In the genomic region with DNA sequence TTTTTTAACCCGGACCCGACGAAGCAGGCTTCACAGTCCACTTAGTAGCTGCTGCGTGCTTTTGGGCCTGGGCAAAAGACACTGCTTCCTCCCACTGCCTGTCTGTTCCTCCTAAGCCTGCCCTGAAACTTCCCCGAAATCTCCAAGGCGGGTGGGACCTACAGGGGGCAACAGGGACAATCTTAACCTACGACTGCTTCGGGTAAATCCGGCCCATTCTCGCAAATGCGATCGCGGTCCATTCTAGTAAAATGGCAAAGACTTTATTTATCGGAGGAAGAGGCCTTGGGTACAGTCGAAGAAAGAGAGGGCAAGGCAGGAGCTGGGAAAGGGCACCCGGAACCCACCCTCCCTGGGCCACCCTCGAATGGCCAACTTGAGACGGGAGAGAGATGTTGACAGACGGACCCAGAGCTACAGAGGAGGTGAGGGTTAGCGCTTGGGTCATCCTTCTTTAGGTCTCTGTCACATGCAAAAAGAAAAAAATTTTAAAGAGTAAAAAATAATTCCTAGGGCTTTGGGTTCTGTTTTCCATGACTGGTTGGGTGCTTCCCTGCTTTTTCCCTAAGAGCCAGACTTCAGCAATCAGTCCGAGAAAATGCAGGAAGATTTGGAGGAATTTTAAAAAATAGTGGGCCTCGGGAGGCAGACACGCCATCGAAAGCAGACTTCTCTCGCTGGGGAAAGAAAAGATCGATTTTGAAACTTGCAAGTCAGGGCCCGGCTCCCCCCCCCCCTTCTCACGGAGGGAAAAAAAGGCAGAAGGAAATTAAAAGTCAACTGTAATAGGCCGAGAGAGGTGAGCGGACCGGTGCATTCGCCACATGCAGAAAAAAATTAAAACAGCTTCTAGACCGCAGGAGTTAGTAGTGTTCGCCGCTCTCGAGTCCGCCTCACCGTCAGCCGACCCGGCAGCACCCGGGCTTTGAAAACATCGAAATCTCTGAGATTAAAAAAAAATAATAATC, we compare ENCODE assay signal across 9 mouse cellular contexts. TPM values are rescaled to one million over a fixed set of nuclear protein-coding genes. Genes with fewer than 3 reads are reported as not detected.
DNase-seq lines count a peak whose midpoint lies in the region; ATAC-seq lines count a peak whose summit lies in the region.
"Had no signal": no experiment of that assay in that cellular context is flagged by ENCODE, and none has a peak within 500 bp of the region (broad histone marks: within the 10 kb centered on the region; RNA-seq: fewer than 3 reads in every experiment).

No protein-coding gene starts in this region.

- no peaks in the 10 kb centered on the region for H3K9me3 ChIP-seq in liver, embryonic 15.5 days (replicated peaks)
- no peaks in the 10 kb centered on the region for H3K9me3 ChIP-seq in liver, embryonic 12.5 days (replicated peaks)
- H3K9me3 ChIP-seq in embryonic facial prominence, embryonic 13.5 days = no peaks in the 10 kb centered on the region
- H3K9me3 ChIP-seq in hindbrain, embryonic 14.5 days (ENCODE audit: control insufficient read depth, low read length) = no peaks in the 10 kb centered on the region
- no peaks in the 10 kb centered on the region for H3K9me3 ChIP-seq in neural tube, embryonic 13.5 days

- 1% methylated on average over 42 of the region's 42 CpGs for WGBS in liver, embryonic 15.5 days (ENCODE audit: insufficient replicate concordance)
- WGBS in liver, embryonic 12.5 days (ENCODE audit: insufficient replicate concordance) = 2% methylated on average over 42 of the region's 42 CpGs
- WGBS in embryonic facial prominence, embryonic 13.5 days = 1% methylated on average over 42 of the region's 42 CpGs
- 2% methylated on average over 42 of the region's 42 CpGs for WGBS in hindbrain, embryonic 14.5 days
- WGBS in neural tube, embryonic 13.5 days = 1% methylated on average over 42 of the region's 42 CpGs

- H3K27me3 ChIP-seq in liver, embryonic 15.5 days = peaks cover 100% of the 10 kb centered on the region
- H3K27me3 ChIP-seq in liver, embryonic 12.5 days (replicated peaks) = peaks cover 100% of the 10 kb centered on the region
- peaks cover 100% of the 10 kb centered on the region for H3K27me3 ChIP-seq in embryonic facial prominence, embryonic 13.5 days
- peaks cover 72% of the 10 kb centered on the region for H3K27me3 ChIP-seq in hindbrain, embryonic 14.5 days (ENCODE audit: control insufficient read depth, insufficient read depth, low read length)
- H3K27me3 ChIP-seq in neural tube, embryonic 13.5 days = peaks cover 68% of the 10 kb centered on the region

- no peaks in the 10 kb centered on the region for H3K36me3 ChIP-seq in liver, embryonic 15.5 days (replicated peaks)
- no peaks in the 10 kb centered on the region for H3K36me3 ChIP-seq in liver, embryonic 12.5 days
- no peaks in the 10 kb centered on the region for H3K36me3 ChIP-seq in embryonic facial prominence, embryonic 13.5 days
- H3K36me3 ChIP-seq in hindbrain, embryonic 14.5 days (replicated peaks; ENCODE audit: control insufficient read depth, insufficient read depth) = no peaks in the 10 kb centered on the region
- H3K36me3 ChIP-seq in neural tube, embryonic 13.5 days = peaks cover 2% of the 10 kb centered on the region; the same call in 1 of the 2 replicates

- no peak overlapping the region for H3K4me3 ChIP-seq in liver, embryonic 15.5 days (replicated peaks)
- no peak overlapping the region for H3K4me3 ChIP-seq in liver, embryonic 12.5 days
- peak overlapping the region; percentile 9 for H3K4me3 ChIP-seq in embryonic facial prominence, embryonic 13.5 days
- peak overlapping the region; percentile 46 for H3K4me3 ChIP-seq in hindbrain, embryonic 14.5 days (replicated peaks; ENCODE audit: low read length)
- H3K4me3 ChIP-seq in neural tube, embryonic 13.5 days = peak overlapping the region; percentile 68

- peak overlapping the region; percentile 18; the same call in 1 of the 2 replicates for H3K4me2 ChIP-seq in liver, embryonic 15.5 days
- no peak overlapping the region for H3K4me2 ChIP-seq in liver, embryonic 12.5 days
- H3K4me2 ChIP-seq in embryonic facial prominence, embryonic 13.5 days = no peak overlapping the region
- peak overlapping the region; percentile 54 for H3K4me2 ChIP-seq in hindbrain, embryonic 14.5 days (replicated peaks)
- peak overlapping the region; percentile 75 for H3K4me2 ChIP-seq in neural tube, embryonic 13.5 days

- no peak overlapping the region for H3K9ac ChIP-seq in liver, embryonic 15.5 days
- H3K9ac ChIP-seq in liver, embryonic 12.5 days = no peak overlapping the region
- no peak overlapping the region for H3K9ac ChIP-seq in embryonic facial prominence, embryonic 13.5 days
- peak overlapping the region; percentile 78 for H3K9ac ChIP-seq in hindbrain, embryonic 14.5 days
- H3K9ac ChIP-seq in neural tube, embryonic 13.5 days = peak overlapping the region; percentile 96

- ATAC-seq in liver, embryonic 15.5 days (ENCODE audit: insufficient read depth) = no peak
- no peak for ATAC-seq in liver, embryonic 12.5 days
- no peak for ATAC-seq in embryonic facial prominence, embryonic 13.5 days (ENCODE audit: insufficient number of reproducible peaks, insufficient read depth, low FRiP score, low TSS enrichment, low read depth)
- no peak for ATAC-seq in hindbrain, embryonic 14.5 days (ENCODE audit: low FRiP score)
- ATAC-seq in neural tube, embryonic 13.5 days (ENCODE audit: low read depth) = no peak
- ATAC-seq in erythroid progenitor cell, adult 5-6 weeks (replicated peaks; ENCODE audit: low FRiP score, poor library complexity, severe bottlenecking) = no peak

- H3K4me1 ChIP-seq in liver, embryonic 15.5 days (replicated peaks) = peaks cover 37% of the 10 kb centered on the region
- peaks cover 39% of the 10 kb centered on the region for H3K4me1 ChIP-seq in liver, embryonic 12.5 days
- H3K4me1 ChIP-seq in embryonic facial prominence, embryonic 13.5 days = peaks cover 44% of the 10 kb centered on the region
- no peaks in the 10 kb centered on the region for H3K4me1 ChIP-seq in hindbrain, embryonic 14.5 days (replicated peaks; ENCODE audit: control insufficient read depth, insufficient read depth, low read length)
- H3K4me1 ChIP-seq in neural tube, embryonic 13.5 days (replicated peaks) = peaks cover 51% of the 10 kb centered on the region

- H3K27ac ChIP-seq in liver, embryonic 15.5 days (replicated peaks) = no peak overlapping the region
- H3K27ac ChIP-seq in liver, embryonic 12.5 days = no peak overlapping the region
- no peak overlapping the region for H3K27ac ChIP-seq in embryonic facial prominence, embryonic 13.5 days
- H3K27ac ChIP-seq in hindbrain, embryonic 14.5 days = peak overlapping the region; percentile 96
- H3K27ac ChIP-seq in neural tube, embryonic 13.5 days (replicated peaks) = peak overlapping the region; percentile 99
- H3K27ac ChIP-seq: macrophage had no signal

- DNase-seq in hindbrain, embryonic 14.5 days (ENCODE audit: low spot score) = no peak
- DNase-seq in right cerebral cortex, postnatal 36 days (ENCODE audit: low spot score in 2 of 2) = no peak

RNA-seq across cellular contexts. Expression of gene Lbx1, which starts 2.9 kb away (rescaled TPM):
- not detected in 2 replicates for polyA plus RNA-seq in liver, embryonic 15.5 days (2015; fragmentation: Nextera tagmentation; extraction: Ambion mirVana)
- 0.07 and 0.08 TPM in 2 replicates for polyA plus RNA-seq in liver, embryonic 12.5 days (2016; fragmentation: Nextera tagmentation; extraction: Ambion mirVana)
- polyA plus RNA-seq in embryonic facial prominence, embryonic 13.5 days (2015; fragmentation: Nextera tagmentation; extraction: Ambion mirVana) = 0.17 and 0.27 TPM in 2 replicates
- 18.5 and 20.4 TPM in 2 replicates for polyA plus RNA-seq in hindbrain, embryonic 14.5 days (2014; fragmentation: Nextera tagmentation; extraction: Ambion mirVana)
- 16.0 and 16.9 TPM in 2 replicates for polyA plus RNA-seq in neural tube, embryonic 13.5 days (2015; fragmentation: Nextera tagmentation; extraction: Ambion mirVana)
- total RNA-seq in erythroid progenitor cell, adult 5-6 weeks (2015; ENCODE audit: low replicate concordance) = not detected in 2 replicates
- total RNA-seq in erythroid progenitor cell, adult 5-6 weeks (2017; ENCODE audit: low replicate concordance) = not detected in 2 replicates
- polyA plus RNA-seq: large intestine, adult 2 months; macrophage had no signal

Comparison
In these comparisons a context has a peak if more than half of its experiments do, and no peak if none do; other contexts are left out.
1. H3K4me2 ChIP-seq: peak in liver, embryonic 15.5 days (single experiment), hindbrain, embryonic 14.5 days (single experiment) and neural tube, embryonic 13.5 days (single experiment); none in liver, embryonic 12.5 days (single experiment) and embryonic facial prominence, embryonic 13.5 days (single experiment).
2. H3K27ac ChIP-seq: peak in hindbrain, embryonic 14.5 days (single experiment) and neural tube, embryonic 13.5 days (single experiment); none in liver, embryonic 15.5 days (single experiment), liver, embryonic 12.5 days (single experiment) and embryonic facial prominence, embryonic 13.5 days (single experiment).
3. H3K4me3 ChIP-seq: peak in embryonic facial prominence, embryonic 13.5 days (single experiment), hindbrain, embryonic 14.5 days (single experiment) and neural tube, embryonic 13.5 days (single experiment); none in liver, embryonic 15.5 days (single experiment) and liver, embryonic 12.5 days (single experiment).
4. H3K9ac ChIP-seq: peak in hindbrain, embryonic 14.5 days (single experiment) and neural tube, embryonic 13.5 days (single experiment); none in liver, embryonic 15.5 days (single experiment), liver, embryonic 12.5 days (single experiment) and embryonic facial prominence, embryonic 13.5 days (single experiment).
5. RNA of gene Lbx1, which starts 2.9 kb away (polyA plus RNA-seq): 18.5 to 20.4 TPM in hindbrain, embryonic 14.5 days and 16.0 to 16.9 TPM in neural tube, embryonic 13.5 days; 0.17 to 0.27 TPM in embryonic facial prominence, embryonic 13.5 days, 0.07 to 0.08 TPM in liver, embryonic 12.5 days and not detected in liver, embryonic 15.5 days; every median in the first group is over 10 times any median in the second.